Mouse (Mus musculus) forebrain, embryonic 12.5 days (tissue): ENCODE measurements around the gene Hist1h2ao. TPM values are rescaled to one million over a fixed set of nuclear protein-coding genes. Genes with fewer than 3 reads are reported as not detected.
"Not testable (repeated sequence)": the region's sequence is repeated elsewhere in the genome, so short reads cannot be mapped to it uniquely, and the experiment has no call there.

Experiments
- ATAC-seq: fragments of 200-750 bp; cut with Nextera tagmentation; 2 replicates; pipeline ENCODE4 v1.8.0; 2017; ENCODE audit warnings: moderate TSS enrichment; ENCODE audit not compliant: low FRiP score
- H3K27ac ChIP-seq: fragments of 300-500 bp; sonication (generic); 2 replicates; pipeline ENCODE4 v1.5.1; 2016; ENCODE audit warnings: mild to moderate bottlenecking
- H3K27me3 ChIP-seq: fragments of 300-500 bp; sonication (generic); 2 replicates; pipeline ENCODE4 v1.6.1; 2016; ENCODE audit warnings: mild to moderate bottlenecking
- H3K36me3 ChIP-seq: fragments of 300-500 bp; sonication (generic); replicated peaks from 2 replicates; pipeline ENCODE4 v1.6.1; 2016; ENCODE audit warnings: mild to moderate bottlenecking
- H3K4me1 ChIP-seq: fragments of 300-500 bp; sonication (generic); 2 replicates; pipeline ENCODE4 v1.6.1; 2016
- H3K4me2 ChIP-seq: fragments of 300-500 bp; sonication (generic); 2 replicates; pipeline ENCODE4 v1.6.1; 2016; ENCODE audit warnings: mild to moderate bottlenecking, moderate library complexity
- H3K4me3 ChIP-seq: fragments of 300-500 bp; sonication (generic); replicated peaks from 2 replicates; pipeline ENCODE4 v1.5.1; 2016; ENCODE audit warnings: mild to moderate bottlenecking
- H3K9ac ChIP-seq: fragments of 300-500 bp; sonication (generic); 2 replicates; pipeline ENCODE4 v1.6.1; 2016; ENCODE audit warnings: mild to moderate bottlenecking
- H3K9me3 ChIP-seq: fragments of 300-500 bp; sonication (generic); 2 replicates; pipeline ENCODE4 v1.6.1; 2016
- WGBS: fragments of 180-500 bp; shearing (Covaris S2); methylation state at CpG from one replicate; pipeline ENCODE4 v1.1.7; 2016; 5-methylcytosine and 5-hydroxymethylcytosine counted together
- polyA plus RNA-seq: library from polyadenylated mRNA; unstranded; fragments of >200 nt; fragmentation: Nextera tagmentation; extraction: Ambion mirVana; gene quantifications from 2 replicates; pipeline ENCODE4 v1.2.1, GENCODE M21; 2016

Hist1h2ao gene
- polyA plus RNA-seq, 1 experiment from 2014 or later, result not detected

DNA sequence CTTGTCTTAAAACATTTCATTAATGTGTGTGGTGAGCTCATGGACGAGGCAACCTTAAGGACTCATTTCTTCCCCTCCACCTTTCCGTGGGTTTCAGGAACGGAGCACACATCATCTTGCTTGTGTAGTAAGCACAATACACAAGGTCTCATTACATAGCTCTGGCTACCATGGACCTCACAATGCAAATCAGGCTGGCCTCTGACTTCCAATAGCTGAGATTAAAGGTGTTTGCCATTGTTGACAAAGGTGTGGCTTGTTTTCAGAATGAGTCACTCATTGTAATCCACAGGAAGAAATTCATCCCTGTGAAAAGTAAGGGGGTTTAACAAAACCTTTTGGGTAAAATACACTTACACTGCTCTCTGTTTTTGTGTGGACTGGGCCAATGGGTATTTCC, 18.2 kb downstream of the Hist1h2ao start:
- Histone ChIP-seq H3K27ac (no peak overlapping the region), H3K9me3 (no peaks in the 10 kb centered on the region), H3K4me1 (no peaks in the 10 kb centered on the region), H3K9ac (no peak overlapping the region), H3K36me3 (no peaks in the 10 kb centered on the region), H3K4me2 (no peak overlapping the region), H3K27me3 (no peaks in the 10 kb centered on the region), H3K4me3 (no peak overlapping the region)
- no peak for ATAC-seq
- WGBS, result 78% methylated on average over 3 of the region's 3 CpGs

DNA sequence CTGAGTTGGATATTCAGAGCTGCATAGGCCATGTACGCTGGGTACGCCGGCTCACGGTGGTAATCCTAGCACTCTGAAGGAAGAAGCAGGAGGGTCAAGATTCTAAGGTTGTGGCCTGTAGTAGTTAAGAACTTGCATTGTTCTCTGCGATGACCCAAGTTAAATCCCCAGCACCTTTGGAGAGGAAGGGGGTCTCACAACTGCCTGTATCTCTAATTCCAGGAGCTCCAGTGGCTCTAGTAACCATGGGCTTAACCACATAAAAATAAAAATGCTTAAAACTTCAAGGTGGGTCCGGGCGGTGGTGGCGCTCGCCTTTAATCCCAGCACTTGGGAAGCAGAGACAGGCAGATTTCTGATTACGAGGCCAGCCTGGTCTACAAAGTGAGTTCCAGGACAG, 20.1 kb downstream of the Hist1h2ao start:
- Histone ChIP-seq H3K27ac (peak overlapping the region; percentile 61; the same call in 1 of the 2 replicates), H3K4me1 (no peaks in the 10 kb centered on the region), H3K36me3 (no peaks in the 10 kb centered on the region), H3K4me3 (no peak overlapping the region), H3K9ac (no peak overlapping the region), H3K27me3 (no peaks in the 10 kb centered on the region), H3K4me2 (no peak overlapping the region; the same call in 1 of the 2 replicates), H3K9me3 (no peaks in the 10 kb centered on the region)
- ATAC-seq, result no peak
- 88% methylated on average over 10 of the region's 10 CpGs for WGBS

DNA sequence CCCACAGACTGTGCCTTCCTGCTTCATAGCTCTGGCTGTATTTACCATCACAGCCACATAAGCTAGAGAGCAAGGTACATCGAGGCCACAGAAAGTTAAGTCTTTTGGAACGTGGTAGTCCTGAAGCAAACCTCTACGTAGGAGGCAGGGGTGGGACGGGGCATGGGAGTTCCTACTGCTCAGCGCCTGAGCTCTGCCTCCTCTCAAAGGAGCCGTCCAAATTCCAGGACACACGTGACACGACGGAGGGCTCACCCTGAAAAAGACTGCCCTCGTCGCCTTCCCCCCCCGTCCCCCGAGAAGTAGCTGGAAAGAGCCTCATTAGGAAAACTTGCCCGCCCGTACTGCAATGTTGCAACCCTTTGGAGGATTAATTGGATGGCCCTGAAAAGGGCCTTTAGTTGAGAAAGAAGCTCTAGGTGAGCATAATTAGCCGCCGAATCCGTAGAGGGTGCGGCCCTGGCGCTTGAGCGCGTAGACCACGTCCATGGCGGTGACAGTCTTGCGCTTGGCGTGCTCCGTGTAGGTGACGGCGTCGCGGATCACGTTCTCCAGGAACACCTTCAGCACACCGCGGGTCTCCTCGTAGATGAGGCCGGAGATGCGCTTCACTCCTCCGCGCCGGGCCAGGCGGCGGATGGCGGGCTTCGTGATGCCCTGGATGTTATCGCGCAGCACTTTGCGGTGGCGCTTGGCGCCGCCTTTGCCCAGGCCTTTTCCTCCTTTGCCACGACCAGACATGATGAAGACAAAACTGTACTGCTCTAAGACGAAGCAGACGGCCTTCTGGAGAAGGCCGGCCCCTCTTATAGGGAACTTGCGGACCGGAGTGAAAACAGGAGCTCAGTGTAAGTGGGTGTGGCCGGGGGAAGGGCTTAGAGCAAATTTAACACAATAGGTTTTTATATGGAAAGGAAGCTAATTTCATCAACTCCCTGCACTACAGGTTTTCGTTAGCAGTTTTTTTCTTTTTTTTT, 21.4 kb downstream of the Hist1h2ao start, which contains the start of gene Hist1h4n:
Hist1h4n (minus strand) TSS at position 779 of the 977 bp plus-strand sequence.
- H3K9me3 ChIP-seq, H3K36me3 ChIP-seq, H3K9ac ChIP-seq, H3K27me3 ChIP-seq, H3K4me1 ChIP-seq: not testable (repeated sequence)
- under 1% methylated on average over 26 of the region's 58 CpGs for WGBS
- Histone ChIP-seq H3K27ac (peak within 1 kb of the TSS; percentile 81), H3K4me2 (peak within 1 kb of the TSS; percentile 40), H3K4me3 (peak within 1 kb of the TSS; percentile 21)
- peak; percentile 84 for ATAC-seq

DNA sequence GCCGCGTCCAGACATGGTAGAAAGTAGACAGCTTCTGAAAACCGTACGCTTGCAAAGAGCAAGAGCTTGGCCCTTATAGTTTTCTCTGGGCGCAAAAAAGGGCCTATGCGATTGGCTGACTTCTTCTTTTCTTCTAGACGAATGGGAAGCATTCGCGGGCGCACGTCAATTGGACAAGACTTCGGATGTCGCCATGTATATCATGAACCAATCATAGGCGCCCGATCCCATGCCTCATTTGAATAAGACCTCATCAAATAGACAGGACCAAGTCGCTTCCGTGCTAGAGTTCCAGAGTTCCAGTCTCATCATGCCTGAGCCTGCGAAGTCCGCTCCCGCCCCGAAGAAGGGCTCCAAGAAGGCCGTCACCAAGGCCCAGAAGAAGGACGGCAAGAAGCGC, 23.2 kb downstream of the Hist1h2ao start, which contains the start of the genes Hist1h2ap and Hist1h2br:
Hist1h2ap (minus strand) TSS at position 47 of the 400 bp plus-strand sequence.
Hist1h2br (plus strand) TSS at position 283 of the 400 bp plus-strand sequence.
- ATAC-seq, result peak; percentile 95
- no CpG with 5 or more reads among the region's 24 CpGs for WGBS
- not testable (repeated sequence) for H3K27me3 ChIP-seq

DNA sequence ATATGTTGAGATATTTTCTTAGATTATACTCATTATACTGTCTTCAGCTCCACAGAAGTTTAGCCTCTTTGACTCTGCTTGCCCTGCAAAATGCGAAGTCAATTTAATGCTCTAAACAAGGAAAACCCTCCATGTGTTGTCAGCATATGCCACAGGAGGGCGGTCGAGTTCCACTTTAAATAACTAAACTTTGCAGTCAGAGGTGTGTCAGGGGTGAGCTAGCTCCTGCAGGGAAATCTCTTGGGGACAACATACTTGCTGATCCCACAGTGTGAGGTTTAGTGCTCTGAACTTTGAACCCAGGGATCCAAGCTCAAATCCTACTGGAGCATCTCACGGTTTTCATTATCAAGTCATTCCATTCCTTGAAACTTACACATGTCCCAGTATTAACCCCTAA, 30.2 kb downstream of the Hist1h2ao start:
- not testable (repeated sequence) for H3K4me2 ChIP-seq, H3K4me1 ChIP-seq, H3K9ac ChIP-seq, H3K27ac ChIP-seq, H3K9me3 ChIP-seq, H3K27me3 ChIP-seq, H3K4me3 ChIP-seq, H3K36me3 ChIP-seq
- no CpG with 5 or more reads among the region's 4 CpGs for WGBS
- ATAC-seq, result peak; percentile 83

More for the DNA sequence above, 23.2 kb downstream of the Hist1h2ao start, which contains the start of the genes Hist1h2ap and Hist1h2br:
- H3K4me2 ChIP-seq, H3K27ac ChIP-seq, H3K36me3 ChIP-seq, H3K9me3 ChIP-seq, H3K9ac ChIP-seq, H3K4me3 ChIP-seq, H3K4me1 ChIP-seq: not testable (repeated sequence)

DNA sequence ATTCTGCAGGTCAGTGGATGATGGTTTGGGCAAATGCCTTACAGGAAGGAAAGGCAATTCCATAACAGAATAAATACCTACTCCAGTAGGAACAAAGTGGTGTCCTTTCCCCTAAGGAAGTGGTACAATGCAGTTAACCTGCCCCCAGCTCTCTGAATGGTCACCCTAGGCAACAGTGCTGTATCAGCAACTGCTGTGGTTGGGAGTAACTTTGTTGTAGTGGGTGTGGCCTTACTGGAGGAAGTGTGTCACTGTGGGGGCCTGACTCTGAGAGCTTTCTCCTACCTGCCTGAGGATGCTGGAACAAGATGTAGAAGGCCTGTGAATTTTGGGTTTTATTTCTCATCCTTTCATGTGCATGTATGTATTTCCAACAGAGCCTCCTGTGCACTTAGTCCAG, 36.1 kb downstream of the Hist1h2ao start:
- not testable (repeated sequence) for H3K9me3 ChIP-seq, H3K27ac ChIP-seq, H3K36me3 ChIP-seq, H3K4me3 ChIP-seq, ATAC-seq, H3K27me3 ChIP-seq, H3K4me1 ChIP-seq, H3K9ac ChIP-seq, H3K4me2 ChIP-seq

DNA sequence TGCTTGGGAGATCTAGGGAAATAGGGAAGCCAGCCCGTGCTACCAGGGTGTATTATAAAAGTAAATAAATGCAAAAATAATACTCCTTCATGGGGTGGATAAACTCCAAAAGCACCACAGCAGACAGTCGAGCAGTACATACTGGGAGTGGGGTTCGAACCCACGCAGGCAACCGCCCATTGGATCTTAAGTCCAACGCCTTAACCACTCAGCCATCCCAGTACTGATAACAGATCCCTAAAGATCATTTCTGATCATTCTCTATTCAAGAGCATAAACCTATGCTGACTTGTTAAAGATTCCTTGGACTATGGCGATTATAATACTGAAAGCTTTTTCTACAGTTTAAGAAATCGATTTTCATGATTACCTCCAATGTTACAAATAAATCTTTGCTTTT, 37.6 kb downstream of the Hist1h2ao start:
- H3K9ac ChIP-seq, result no peak overlapping the region
- H3K9me3 ChIP-seq, result no peaks in the 10 kb centered on the region
- no peaks in the 10 kb centered on the region for H3K4me1 ChIP-seq
- H3K36me3 ChIP-seq, result no peaks in the 10 kb centered on the region
- H3K4me3 ChIP-seq, result no peak overlapping the region
- WGBS, result 10% methylated on average over 8 of the region's 8 CpGs
- no peak overlapping the region for H3K4me2 ChIP-seq
- ATAC-seq, result no peak
- no peak overlapping the region for H3K27ac ChIP-seq
- no peaks in the 10 kb centered on the region for H3K27me3 ChIP-seq

DNA sequence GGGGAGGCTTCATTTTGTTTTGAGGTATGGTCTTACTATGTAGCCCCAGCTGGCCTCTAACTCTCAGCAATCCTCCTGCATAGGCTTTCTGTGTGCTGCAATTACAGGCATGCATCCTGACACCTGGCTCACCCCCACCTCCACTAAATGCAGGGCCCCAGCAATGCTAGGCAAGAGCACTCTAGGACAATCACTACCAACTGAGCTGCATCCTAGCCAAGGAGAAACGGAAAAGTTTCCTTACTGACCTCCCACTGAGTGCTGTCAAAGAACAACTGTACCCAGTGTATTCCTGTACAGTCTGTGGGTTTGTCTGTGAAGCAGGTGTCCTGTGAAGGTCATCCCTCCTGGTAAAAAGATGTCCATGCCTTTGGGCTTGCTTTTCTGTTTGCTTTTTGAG, 40.4 kb downstream of the Hist1h2ao start:
- H3K4me3 ChIP-seq, H3K9ac ChIP-seq, H3K9me3 ChIP-seq, H3K4me1 ChIP-seq, ATAC-seq, H3K27ac ChIP-seq, H3K36me3 ChIP-seq, H3K4me2 ChIP-seq, H3K27me3 ChIP-seq: not testable (repeated sequence)
- WGBS, result 26% methylated on average over 1 of the region's 1 CpGs

DNA sequence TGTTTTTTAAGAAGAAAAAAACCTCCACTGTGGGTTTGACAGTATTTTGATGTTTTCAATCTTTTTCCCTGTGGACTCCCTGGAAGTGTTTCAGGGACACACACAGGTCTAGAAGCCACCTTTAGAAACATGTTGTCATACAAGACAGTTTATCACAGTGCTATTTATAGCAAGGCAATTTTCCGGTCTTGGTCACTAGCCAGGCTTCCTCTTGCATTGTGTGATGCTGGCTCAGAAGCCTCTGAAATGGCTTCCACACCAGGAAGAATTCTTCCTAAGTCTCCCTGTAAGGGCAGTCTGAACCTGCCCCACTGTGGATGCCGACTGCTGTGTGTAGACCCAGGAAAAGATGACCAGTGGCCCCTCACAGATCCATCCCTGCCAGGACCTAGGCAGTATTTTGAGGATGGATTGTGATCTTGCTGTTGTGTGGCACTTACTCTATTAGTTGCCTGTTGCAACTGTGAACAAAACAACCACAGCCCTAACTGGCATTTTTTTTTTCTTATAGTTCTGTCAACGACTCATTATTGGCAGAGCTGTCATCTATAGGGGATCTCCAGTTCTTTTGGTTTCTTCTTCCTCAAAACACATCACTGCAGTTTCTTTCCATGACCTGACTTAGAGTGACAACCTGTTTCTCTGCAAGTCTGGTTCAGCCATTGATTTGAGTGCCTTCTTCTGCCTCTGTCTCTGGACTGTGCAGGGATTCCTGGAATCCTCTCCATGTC, 42.1 kb downstream of the Hist1h2ao start:
- 74% methylated on average over 3 of the region's 3 CpGs for WGBS

DNA sequence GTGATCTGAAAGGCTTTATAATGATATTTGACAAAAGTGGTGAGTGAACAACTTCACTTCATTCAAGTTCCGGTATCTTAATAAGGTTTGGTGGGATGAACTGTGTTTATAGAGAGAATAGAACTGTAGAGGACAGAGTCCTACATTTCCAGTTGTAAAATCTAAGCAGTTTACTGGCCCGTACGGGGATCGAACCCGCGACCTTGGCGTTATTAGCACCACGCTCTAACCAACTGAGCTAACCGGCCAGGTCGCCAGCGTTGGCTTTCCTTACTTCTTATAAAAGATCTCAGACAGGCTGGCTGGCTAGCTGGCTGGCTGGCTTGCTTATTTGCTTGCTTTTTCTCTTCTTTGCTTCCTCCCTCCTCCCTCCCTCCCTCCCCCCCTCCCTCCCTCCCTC, 44.9 kb downstream of the Hist1h2ao start:
- WGBS, result under 1% methylated on average over 11 of the region's 11 CpGs
- no peaks in the 10 kb centered on the region for H3K4me1 ChIP-seq
- H3K9me3 ChIP-seq, result no peaks in the 10 kb centered on the region
- ATAC-seq, result peak; percentile 49; the same call in 1 of the 2 replicates
- no peak overlapping the region for H3K27ac ChIP-seq
- peak overlapping the region; percentile 36; the same call in 1 of the 2 replicates for H3K9ac ChIP-seq
- H3K27me3 ChIP-seq, result no peaks in the 10 kb centered on the region
- H3K36me3 ChIP-seq, result no peaks in the 10 kb centered on the region
- peak overlapping the region; percentile 44 for H3K4me2 ChIP-seq
- peak overlapping the region; percentile 45 for H3K4me3 ChIP-seq

More for the DNA sequence above, 42.1 kb downstream of the Hist1h2ao start:
- H3K4me1 ChIP-seq, result no peaks in the 10 kb centered on the region
- no peak overlapping the region for H3K4me2 ChIP-seq
- H3K9ac ChIP-seq, result no peak overlapping the region
- no peaks in the 10 kb centered on the region for H3K27me3 ChIP-seq
- ATAC-seq, result no peak
- no peak overlapping the region for H3K4me3 ChIP-seq
- no peaks in the 10 kb centered on the region for H3K9me3 ChIP-seq
- H3K27ac ChIP-seq, result no peak overlapping the region
- H3K36me3 ChIP-seq, result no peaks in the 10 kb centered on the region

DNA sequence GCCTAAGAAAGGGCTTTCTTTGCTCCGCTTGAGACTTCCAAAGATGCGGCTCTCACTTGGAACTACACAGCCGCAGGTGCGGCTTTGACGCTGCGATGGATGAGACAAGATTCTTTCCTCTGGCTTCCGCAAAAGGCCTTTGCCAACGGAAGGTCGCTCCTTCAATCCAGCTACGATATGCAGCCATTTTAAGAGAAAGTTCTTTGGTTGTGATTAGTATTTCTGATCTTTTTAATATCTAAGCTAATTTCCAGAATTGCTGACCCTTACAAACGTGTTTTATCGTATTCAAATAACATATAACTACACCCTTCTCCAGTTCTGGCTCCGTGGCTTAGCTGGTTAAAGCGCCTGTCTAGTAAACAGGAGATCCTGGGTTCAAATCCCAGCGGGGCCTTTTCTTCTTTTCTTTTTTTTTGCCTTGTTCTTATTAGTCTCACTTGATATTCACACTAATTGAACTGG, 45.5 kb downstream of the Hist1h2ao start:
- peak overlapping the region; percentile 38; the same call in 1 of the 2 replicates for H3K27ac ChIP-seq
- under 1% methylated on average over 15 of the region's 15 CpGs for WGBS

More for the DNA sequence above, 45.5 kb downstream of the Hist1h2ao start:
- ATAC-seq, result peak; percentile 49; the same call in 1 of the 2 replicates
- peak overlapping the region; percentile 44 for H3K4me2 ChIP-seq
- no peaks in the 10 kb centered on the region for H3K4me1 ChIP-seq
- H3K36me3 ChIP-seq, result no peaks in the 10 kb centered on the region
- peak overlapping the region; percentile 45 for H3K4me3 ChIP-seq
- no peaks in the 10 kb centered on the region for H3K9me3 ChIP-seq
- H3K27me3 ChIP-seq, result no peaks in the 10 kb centered on the region
- H3K9ac ChIP-seq, result peak overlapping the region; percentile 36
